In genomic region chr4:96729256-96729655, GRCm38 (mm10) we compare ENCODE assay signal across 33 mouse cellular contexts. TPM values are rescaled to one million over a fixed set of nuclear protein-coding genes. Genes with fewer than 3 reads are reported as not detected.
"Had no signal": no experiment of that assay in that cellular context is flagged by ENCODE, and none has a peak within 500 bp of the region (broad histone marks: within the 10 kb centered on the region; RNA-seq: fewer than 3 reads in every experiment).

No protein-coding gene starts in this region.

- H3K4me2 ChIP-seq: heart, embryonic 11.5 days; heart, embryonic 13.5 days; heart, embryonic 15.5 days; hindbrain, embryonic 13.5 days; hindbrain, embryonic 15.5 days; limb, embryonic 12.5 days; liver, embryonic 11.5 days; liver, embryonic 13.5 days; liver, embryonic 15.5 days had no signal

- H3K36me3 ChIP-seq: heart, embryonic 13.5 days; heart, embryonic 15.5 days; hindbrain, embryonic 13.5 days; hindbrain, embryonic 15.5 days; limb, embryonic 10.5 days; limb, embryonic 12.5 days; liver, embryonic 13.5 days; liver, embryonic 15.5 days had no signal

- H3K9ac ChIP-seq: heart, embryonic 13.5 days; heart, embryonic 15.5 days; hindbrain, embryonic 13.5 days; hindbrain, embryonic 15.5 days; limb, embryonic 12.5 days; liver, embryonic 13.5 days; liver, embryonic 15.5 days had no signal

- ATAC-seq: hindbrain, postnatal 0 days; intestine, postnatal 0 days had no signal

- H3K27me3 ChIP-seq: heart, embryonic 13.5 days; heart, embryonic 15.5 days; hindbrain, embryonic 13.5 days; hindbrain, embryonic 15.5 days; limb, embryonic 12.5 days; liver, embryonic 13.5 days; liver, embryonic 15.5 days had no signal

- H3K9me3 ChIP-seq: heart, embryonic 13.5 days; heart, embryonic 15.5 days; hindbrain, embryonic 13.5 days; hindbrain, embryonic 15.5 days; limb, embryonic 10.5 days; limb, embryonic 12.5 days; liver, embryonic 13.5 days; liver, embryonic 15.5 days had no signal

- H3K4me3 ChIP-seq: heart, adult 2 months; heart, embryonic 13.5 days; heart, embryonic 15.5 days; hindbrain, embryonic 13.5 days; hindbrain, embryonic 15.5 days; layer of hippocampus, adult 2 months; left cerebral cortex, adult 2 months; limb, embryonic 10.5 days; limb, embryonic 12.5 days; liver, embryonic 13.5 days; liver, embryonic 15.5 days had no signal

- DNase-seq: gastrocnemius, postnatal 14 days; gastrocnemius, postnatal 36 days; heart, adult 11 months; heart, adult 2 months; heart, postnatal 14 days; heart, postnatal 36 days; kidney, adult 18-20 months; kidney, adult 8-10 months; kidney, postnatal 10 days; kidney, postnatal 25 days; kidney, postnatal 4 days; layer of hippocampus, adult 9-11 months; liver; liver, embryonic 13.5 days had no signal

- H3K27ac ChIP-seq: heart, adult 2 months; heart, embryonic 13.5 days; heart, embryonic 15.5 days; hindbrain, embryonic 13.5 days; hindbrain, embryonic 15.5 days; hindbrain, postnatal 0 days; layer of hippocampus, adult 2 months; left cerebral cortex, adult 2 months; limb, embryonic 10.5 days; limb, embryonic 12.5 days; liver, embryonic 13.5 days; liver, embryonic 15.5 days had no signal

- H3K4me1 ChIP-seq: heart, embryonic 13.5 days; heart, embryonic 15.5 days; hindbrain, embryonic 13.5 days; hindbrain, embryonic 15.5 days; limb, embryonic 10.5 days; limb, embryonic 12.5 days; liver, embryonic 13.5 days; liver, embryonic 15.5 days had no signal

RNA-seq across cellular contexts. Expression of gene Gm12695, which starts 55.7 kb away (rescaled TPM):
- polyA plus RNA-seq: gonadal fat pad, adult 2 months; heart, embryonic 11.5 days; heart, embryonic 13.5 days; heart, embryonic 15.5 days; heart, postnatal 0 days; hindbrain, embryonic 13.5 days; hindbrain, embryonic 15.5 days; hindbrain, postnatal 0 days; intestine, embryonic 14.5 days; intestine, postnatal 0 days; kidney, embryonic 14.5 days; kidney, embryonic 16.5 days; limb, embryonic 10.5 days; limb, embryonic 12.5 days; limb, embryonic 14.5 days; liver, embryonic 11.5 days; liver, embryonic 13.5 days; liver, embryonic 15.5 days had no signal
